Comparison of ENCODE assay signal across 10 mouse cellular contexts in the genomic region with DNA sequence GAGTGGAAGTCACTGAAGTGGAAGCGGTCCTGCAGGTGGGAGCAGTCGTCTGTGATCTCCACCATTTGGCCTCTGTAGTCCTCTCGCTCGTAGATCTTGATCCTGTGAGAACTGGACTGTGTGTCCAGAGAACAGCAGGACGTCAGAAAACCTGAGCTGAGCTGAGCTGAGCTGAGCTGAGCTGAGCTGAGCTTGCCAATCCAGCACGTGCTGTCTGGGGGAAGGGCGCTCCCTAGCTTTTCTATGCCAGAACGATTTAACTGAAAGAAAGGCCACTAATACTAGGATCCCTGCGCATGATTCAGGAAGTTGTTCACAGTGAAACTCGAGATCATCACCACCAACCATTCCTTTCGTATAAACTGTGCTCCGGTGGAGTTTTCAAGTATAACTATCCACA. TPM values are rescaled to one million over a fixed set of nuclear protein-coding genes. Genes with fewer than 3 reads are reported as not detected.
DNase-seq lines count a peak whose midpoint lies in the region; ATAC-seq and TF ChIP-seq lines count a peak whose summit lies in the region.
"Had no signal": no experiment of that assay in that cellular context is flagged by ENCODE, and none has a peak within 500 bp of the region (broad histone marks: within the 10 kb centered on the region; RNA-seq: fewer than 3 reads in every experiment).

No protein-coding gene starts in this region.

- no peaks in the 10 kb centered on the region for H3K4me1 ChIP-seq in forebrain, postnatal 0 days (ENCODE audit: insufficient read depth)
- no peaks in the 10 kb centered on the region for H3K4me1 ChIP-seq in forebrain, embryonic 16.5 days (replicated peaks; ENCODE audit: control insufficient read depth, insufficient read depth, low read length)
- no peaks in the 10 kb centered on the region for H3K4me1 ChIP-seq in intestine, postnatal 0 days (replicated peaks; ENCODE audit: control insufficient read depth, insufficient read depth, low read length)
- no peaks in the 10 kb centered on the region for H3K4me1 ChIP-seq in midbrain, embryonic 11.5 days (ENCODE audit: control insufficient read depth, insufficient read depth, low read length)

- WGBS in forebrain, postnatal 0 days: 61% methylated on average over 12 of the region's 12 CpGs
- WGBS in forebrain, embryonic 16.5 days: 55% methylated on average over 12 of the region's 12 CpGs
- 62% methylated on average over 12 of the region's 12 CpGs for WGBS in intestine, postnatal 0 days
- 60% methylated on average over 12 of the region's 12 CpGs for WGBS in midbrain, embryonic 11.5 days

- H3K9ac ChIP-seq in forebrain, postnatal 0 days: no peak overlapping the region
- no peak overlapping the region for H3K9ac ChIP-seq in forebrain, embryonic 16.5 days (replicated peaks; ENCODE audit: low read depth, low read length)
- H3K9ac ChIP-seq in intestine, postnatal 0 days (ENCODE audit: low read depth, low read length): no peak overlapping the region
- H3K9ac ChIP-seq in midbrain, embryonic 11.5 days (ENCODE audit: low read length): no peak overlapping the region
- H3K9ac ChIP-seq: limb, embryonic 13.5 days had no signal

- no peak overlapping the region for H3K4me3 ChIP-seq in forebrain, postnatal 0 days (ENCODE audit: low read depth, low read length)
- no peak overlapping the region for H3K4me3 ChIP-seq in forebrain, embryonic 16.5 days (replicated peaks; ENCODE audit: low read length)
- H3K4me3 ChIP-seq in intestine, postnatal 0 days (ENCODE audit: low read depth, low read length): no peak overlapping the region
- H3K4me3 ChIP-seq in midbrain, embryonic 11.5 days (ENCODE audit: low read depth, low read length): no peak overlapping the region
- H3K4me3 ChIP-seq: limb, embryonic 13.5 days had no signal

- H3K9me3 ChIP-seq in forebrain, postnatal 0 days (ENCODE audit: low read length): no peaks in the 10 kb centered on the region
- H3K9me3 ChIP-seq in forebrain, embryonic 16.5 days (ENCODE audit: control insufficient read depth, low read length): no peaks in the 10 kb centered on the region
- no peaks in the 10 kb centered on the region for H3K9me3 ChIP-seq in intestine, postnatal 0 days (ENCODE audit: control insufficient read depth)
- H3K9me3 ChIP-seq in midbrain, embryonic 11.5 days (ENCODE audit: control insufficient read depth, low read length): no peaks in the 10 kb centered on the region
- H3K9me3 ChIP-seq: limb, embryonic 13.5 days had no signal

- no peak overlapping the region for H3K27ac ChIP-seq in forebrain, postnatal 0 days (ENCODE audit: low read depth, low read length)
- H3K27ac ChIP-seq in forebrain, embryonic 16.5 days (ENCODE audit: low read length): no peak overlapping the region
- H3K27ac ChIP-seq in intestine, postnatal 0 days (ENCODE audit: low read depth, low read length): no peak overlapping the region
- H3K27ac ChIP-seq in midbrain, embryonic 11.5 days (ENCODE audit: low read depth, low read length): no peak overlapping the region
- H3K27ac ChIP-seq: limb, embryonic 13.5 days had no signal

- no peaks in the 10 kb centered on the region for H3K27me3 ChIP-seq in forebrain, postnatal 0 days (ENCODE audit: insufficient read depth, low read length)
- H3K27me3 ChIP-seq in forebrain, embryonic 16.5 days (replicated peaks; ENCODE audit: control insufficient read depth, insufficient read depth, low read length): no peaks in the 10 kb centered on the region
- H3K27me3 ChIP-seq in intestine, postnatal 0 days (replicated peaks; ENCODE audit: control insufficient read depth, insufficient read depth, low read length): no peaks in the 10 kb centered on the region
- H3K27me3 ChIP-seq in midbrain, embryonic 11.5 days (ENCODE audit: control insufficient read depth, insufficient read depth, low read length): no peaks in the 10 kb centered on the region
- H3K27me3 ChIP-seq: limb, embryonic 13.5 days had no signal

- no peak for DNase-seq in forebrain, postnatal 0 days
- DNase-seq in ZHBTc4 (ENCODE audit: low read depth, low spot score): peak; percentile 52
- DNase-seq in gastrocnemius, adult 18-20 months (ENCODE audit: low spot score): peak; percentile 34
- DNase-seq in layer of hippocampus, adult 9-11 months: peak; percentile 18
- no peak for DNase-seq in midbrain, embryonic 11.5 days (ENCODE audit: low spot score, missing footprints)
- no peak for DNase-seq in urinary bladder, adult 18-20 months (ENCODE audit: low spot score in 2 of 2)

- no peak for TF ChIP-seq CTCF in forebrain, postnatal 0 days (IDR thresholded peaks at IDR 0.05; ENCODE audit: low read depth)
- no peak for TF ChIP-seq CTCF in intestine, postnatal 0 days (IDR thresholded peaks at IDR 0.05; ENCODE audit: low read depth)

- peak; percentile 40; the same call in 1 of the 2 replicates for ATAC-seq in forebrain, postnatal 0 days
- no peak for ATAC-seq in forebrain, embryonic 16.5 days
- ATAC-seq in intestine, postnatal 0 days: no peak
- no peak for ATAC-seq in midbrain, embryonic 11.5 days (ENCODE audit: low FRiP score)

- H3K4me2 ChIP-seq in forebrain, postnatal 0 days (ENCODE audit: low read depth): no peak overlapping the region
- H3K4me2 ChIP-seq in forebrain, embryonic 16.5 days (ENCODE audit: low read length): no peak overlapping the region
- no peak overlapping the region for H3K4me2 ChIP-seq in intestine, postnatal 0 days (replicated peaks; ENCODE audit: low read depth)
- no peak overlapping the region for H3K4me2 ChIP-seq in midbrain, embryonic 11.5 days
- H3K4me2 ChIP-seq: limb, embryonic 13.5 days had no signal

- no peaks in the 10 kb centered on the region for H3K36me3 ChIP-seq in forebrain, postnatal 0 days (ENCODE audit: insufficient read depth)
- H3K36me3 ChIP-seq in forebrain, embryonic 16.5 days (ENCODE audit: control insufficient read depth, insufficient read depth): no peaks in the 10 kb centered on the region
- H3K36me3 ChIP-seq in intestine, postnatal 0 days (ENCODE audit: control insufficient read depth, insufficient read depth): no peaks in the 10 kb centered on the region
- H3K36me3 ChIP-seq in midbrain, embryonic 11.5 days (ENCODE audit: control insufficient read depth, insufficient read depth, low read length): no peaks in the 10 kb centered on the region
- H3K36me3 ChIP-seq: limb, embryonic 13.5 days had no signal

RNA-seq across cellular contexts. Expression of a gene that starts 2.2 kb away (rescaled TPM):
- not detected in 2 replicates for total RNA-seq in forebrain, postnatal 0 days (2014; rRNA removed)
- not detected in 2 replicates for polyA plus RNA-seq in forebrain, postnatal 0 days (2015; fragmentation: Nextera tagmentation; extraction: Ambion mirVana)
- not detected in 2 replicates for polyA plus RNA-seq in forebrain, embryonic 16.5 days (2015; fragmentation: Nextera tagmentation; extraction: Ambion mirVana)
- not detected for total RNA-seq in gastrocnemius, adult 18-20 months (2021)
- polyA plus RNA-seq in intestine, postnatal 0 days (2015; fragmentation: Nextera tagmentation; extraction: Ambion mirVana): not detected in 2 replicates
- polyA plus RNA-seq in midbrain, embryonic 11.5 days (2014; fragmentation: Nextera tagmentation; extraction: Ambion mirVana): 0.65 and 0.74 TPM in 2 replicates
- polyA plus RNA-seq: limb, embryonic 13.5 days; neural tube, embryonic 14.5 days had no signal

RNA-seq across cellular contexts. Expression of a gene that starts 14.5 kb away (rescaled TPM):
- not detected in 2 replicates for total RNA-seq in forebrain, postnatal 0 days (2014; rRNA removed)
- not detected in 2 replicates for polyA plus RNA-seq in forebrain, postnatal 0 days (2015; fragmentation: Nextera tagmentation; extraction: Ambion mirVana)
- not detected in 2 replicates for polyA plus RNA-seq in forebrain, embryonic 16.5 days (2015; fragmentation: Nextera tagmentation; extraction: Ambion mirVana)
- not detected for total RNA-seq in gastrocnemius, adult 18-20 months (2021)
- not detected in 2 replicates for polyA plus RNA-seq in intestine, postnatal 0 days (2015; fragmentation: Nextera tagmentation; extraction: Ambion mirVana)
- not detected in 2 replicates for polyA plus RNA-seq in midbrain, embryonic 11.5 days (2014; fragmentation: Nextera tagmentation; extraction: Ambion mirVana)
- polyA plus RNA-seq: limb, embryonic 13.5 days; neural tube, embryonic 14.5 days had no signal

RNA-seq across cellular contexts. Expression of a gene that starts 16.2 kb away (rescaled TPM):
- not detected in 2 replicates for total RNA-seq in forebrain, postnatal 0 days (2014; rRNA removed)
- not detected in 2 replicates for polyA plus RNA-seq in forebrain, postnatal 0 days (2015; fragmentation: Nextera tagmentation; extraction: Ambion mirVana)
- not detected in 2 replicates for polyA plus RNA-seq in forebrain, embryonic 16.5 days (2015; fragmentation: Nextera tagmentation; extraction: Ambion mirVana)
- total RNA-seq in gastrocnemius, adult 18-20 months (2021): under 1 TPM in 1 of 2 experiments, not detected in 1; 0.37 TPM
- polyA plus RNA-seq in intestine, postnatal 0 days (2015; fragmentation: Nextera tagmentation; extraction: Ambion mirVana): 0.09 and 0.16 TPM in 2 replicates
- polyA plus RNA-seq in midbrain, embryonic 11.5 days (2014; fragmentation: Nextera tagmentation; extraction: Ambion mirVana): 0.11 and 0.17 TPM in 2 replicates
- polyA plus RNA-seq: neural tube, embryonic 14.5 days had no signal

RNA-seq across cellular contexts. Expression of a gene that starts 24.7 kb away (rescaled TPM):
- not detected in 2 replicates for total RNA-seq in forebrain, postnatal 0 days (2014; rRNA removed)
- not detected in 2 replicates for polyA plus RNA-seq in forebrain, postnatal 0 days (2015; fragmentation: Nextera tagmentation; extraction: Ambion mirVana)
- polyA plus RNA-seq in forebrain, embryonic 16.5 days (2015; fragmentation: Nextera tagmentation; extraction: Ambion mirVana): not detected in 2 replicates
- not detected for total RNA-seq in gastrocnemius, adult 18-20 months (2021)
- not detected in 2 replicates for polyA plus RNA-seq in intestine, postnatal 0 days (2015; fragmentation: Nextera tagmentation; extraction: Ambion mirVana)
- 0.39 TPM in 1 of 2 replicates, not detected in the other for polyA plus RNA-seq in midbrain, embryonic 11.5 days (2014; fragmentation: Nextera tagmentation; extraction: Ambion mirVana)
- polyA plus RNA-seq: limb, embryonic 13.5 days; neural tube, embryonic 14.5 days had no signal

RNA-seq across cellular contexts. Expression of a gene that starts 33.3 kb away (rescaled TPM):
- total RNA-seq in forebrain, postnatal 0 days (2014; rRNA removed): not detected in 2 replicates
- polyA plus RNA-seq in forebrain, postnatal 0 days (2015; fragmentation: Nextera tagmentation; extraction: Ambion mirVana): 0.31 and 0.52 TPM in 2 replicates
- polyA plus RNA-seq in forebrain, embryonic 16.5 days (2015; fragmentation: Nextera tagmentation; extraction: Ambion mirVana): not detected in 2 replicates
- total RNA-seq in gastrocnemius, adult 18-20 months (2021): not detected
- not detected in 2 replicates for polyA plus RNA-seq in intestine, postnatal 0 days (2015; fragmentation: Nextera tagmentation; extraction: Ambion mirVana)
- not detected in 2 replicates for polyA plus RNA-seq in midbrain, embryonic 11.5 days (2014; fragmentation: Nextera tagmentation; extraction: Ambion mirVana)

Comparison
In these comparisons a context has a peak if more than half of its experiments do, and no peak if none do; other contexts are left out.
1. DNase-seq: peak in ZHBTc4 (single experiment), gastrocnemius, adult 18-20 months (single experiment) and layer of hippocampus, adult 9-11 months (single experiment); none in forebrain, postnatal 0 days (single experiment), midbrain, embryonic 11.5 days (single experiment) and urinary bladder, adult 18-20 months (0 of 2).